In the genomic region with DNA sequence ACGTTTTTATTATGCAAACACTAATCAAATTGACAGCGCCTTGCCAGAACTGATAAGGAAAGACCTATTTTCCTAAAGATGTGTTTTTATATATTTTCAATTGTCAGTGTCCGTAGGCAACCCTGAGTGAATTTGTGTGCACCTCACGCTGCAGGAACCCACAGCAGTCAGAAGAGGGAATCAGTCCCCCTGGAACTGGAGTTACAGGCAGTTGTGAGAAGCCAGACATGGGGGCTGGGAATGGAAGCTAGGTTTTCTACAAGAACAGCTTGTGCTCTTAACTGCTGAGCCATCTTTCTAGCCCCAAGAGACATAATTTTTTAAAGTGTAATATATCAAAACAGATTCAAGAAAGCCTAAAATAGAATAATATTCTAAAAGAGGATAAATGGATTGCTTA, we compare ENCODE assay signal across 29 mouse cellular contexts.
A peak's percentile ranks its signal among the peaks of the same experiment; 100 is the strongest.
DNase-seq lines count a peak whose midpoint lies in the region; ATAC-seq and TF ChIP-seq lines count a peak whose summit lies in the region.
"Had no signal": no experiment of that assay in that cellular context is flagged by ENCODE, and none has a peak within 500 bp of the region (broad histone marks: within the 10 kb centered on the region; RNA-seq: fewer than 3 reads in every experiment).

No protein-coding gene starts in this region.

- POLR2A ChIA-PET in Patski (lab: Charles Lee), result no interaction called here

- no peaks in the 10 kb centered on the region for H3K27me3 ChIP-seq in Patski
- H3K27me3 ChIP-seq: CH12.LX; heart, embryonic 13.5 days; hindbrain, embryonic 13.5 days; liver, embryonic 15.5 days; lung, embryonic 15.5 days; megakaryocyte, embryonic 14.5 days; midbrain, embryonic 13.5 days had no signal

- H3K4me1 ChIP-seq in cortical plate, adult 2 months (ENCODE audit: control insufficient read depth, insufficient read depth, low read length), result no peaks in the 10 kb centered on the region; the same call in 1 of the 2 replicates
- H3K4me1 ChIP-seq: hindbrain, embryonic 13.5 days; liver, embryonic 15.5 days; megakaryocyte, embryonic 14.5 days; midbrain, embryonic 13.5 days had no signal

- no peak for ATAC-seq in Patski
- ATAC-seq in activated CD4-positive, CD25-positive, alpha-beta regulatory T cell, adult 4 months, result no peak
- ATAC-seq: inflammation-experienced regulatory T-cells, adult 6 months; midbrain, embryonic 13.5 days had no signal

- no peak overlapping the region for H3K4me3 ChIP-seq in layer of hippocampus, adult 2 months
- H3K4me3 ChIP-seq in cortical plate, adult 2 months (ENCODE audit: insufficient read depth, low read length), result no peak overlapping the region
- H3K4me3 ChIP-seq: embryonic facial prominence, embryonic 10.5 days; heart, embryonic 13.5 days; hindbrain, embryonic 13.5 days; left cerebral cortex, adult 2 months; limb, embryonic 10.5 days; liver, embryonic 15.5 days; lung, embryonic 15.5 days; megakaryocyte, embryonic 14.5 days; midbrain, embryonic 13.5 days had no signal

- peak; percentile 25 for DNase-seq in gastrocnemius, adult 18-20 months (ENCODE audit: low spot score)
- no peak for DNase-seq in gastrocnemius, postnatal 10 days
- peak in 1 of 2 experiments; percentile 3 for DNase-seq in layer of hippocampus, adult 2 months (ENCODE audit: low spot score in 2 of 2)
- DNase-seq in layer of hippocampus, postnatal 25 days (ENCODE audit: extremely low spot score in 1 of 2, low spot score in 1 of 2), result no peak
- DNase-seq in Patski (ENCODE audit: low read depth, low spot score), result no peak
- DNase-seq in thymus, postnatal 14 days, result no peak
- DNase-seq: adrenal gland, adult 8-10 months; B cell, adult 2 months; cerebellum, adult 8-10 months; cerebellum, postnatal 36 days; kidney, adult 18-20 months; liver; lung, postnatal 36 days; spleen, adult 18-20 months; thymus, postnatal 36 days had no signal

- in situ Hi-C loops in Patski (cut with MboI; ENCODE audit: low pct_unique_long_range_greater_than_20kb), result no loop called here

- 0 out of 2 replicates have a peak overlapping the region, but pooled peaks have one; percentile 11 for H3K27ac ChIP-seq in layer of hippocampus, adult 2 months
- no peak overlapping the region for H3K27ac ChIP-seq in cortical plate, adult 2 months (ENCODE audit: insufficient read depth, low read length)
- H3K27ac ChIP-seq: embryonic facial prominence, embryonic 10.5 days; heart, embryonic 13.5 days; hindbrain, embryonic 13.5 days; kidney, postnatal 0 days; left cerebral cortex, adult 2 months; limb, embryonic 10.5 days; liver, embryonic 15.5 days; lung, embryonic 15.5 days; midbrain, embryonic 13.5 days had no signal

- CTCF ChIA-PET in Patski (lab: Charles Lee), result no interaction called here

- TF ChIP-seq POLR2A in cortical plate, adult 2 months (IDR thresholded peaks at IDR 0.05; ENCODE audit: extremely low read depth, insufficient read depth, low read length), result no peak

- peak; percentile 50 for TF ChIP-seq CTCF in layer of hippocampus, adult 2 months (conservative IDR thresholded peaks at IDR 0.05)
- peak; percentile 8 for TF ChIP-seq CTCF in Patski (IDR thresholded peaks at IDR 0.05)
- TF ChIP-seq CTCF in cortical plate, adult 2 months (IDR thresholded peaks at IDR 0.05; ENCODE audit: extremely low read depth, insufficient read depth, low read length), result peak; percentile 20; the same call in 1 of the 2 replicates
